Mouse (Mus musculus): ENCODE results near the gene Gm13279.
"Not testable (repeated sequence)": the region's sequence is repeated elsewhere in the genome, so short reads cannot be mapped to it uniquely, and the experiment has no call there.

- not testable (repeated sequence) for TF ChIP-seq CTCF (IDR thresholded peaks at IDR 0.05; ENCODE audit: borderline replicate concordance, insufficient read depth, low read depth, low read length); POLR2A (IDR thresholded peaks at IDR 0.05; ENCODE audit: borderline replicate concordance, insufficient read depth, low read length)
Observed at GRCm38 (mm10) chr4:88762341-88762740, 34.9 kb upstream of the Gm13279 start.

Data from cerebellum, adult 2 months (tissue).